ENCODE assay signal across 13 mouse cellular contexts in genomic region chr19:17357391-17357790, GRCm38 (mm10).
"Had no signal": no experiment of that assay in that cellular context is flagged by ENCODE, and none has a peak within 500 bp of the region (broad histone marks: within the 10 kb centered on the region; RNA-seq: fewer than 3 reads in every experiment).

No protein-coding gene starts in this region.

- H3K9me3 ChIP-seq: limb, embryonic 12.5 days; midbrain, embryonic 10.5 days; stomach, embryonic 15.5 days had no signal

- DNase-seq: lung, embryonic 14.5 days; lung, postnatal 10 days; lung, postnatal 4 days; right cerebral cortex, postnatal 14 days; thymus, adult 2 months; thymus, postnatal 25 days had no signal

- H3K27ac ChIP-seq: layer of hippocampus, adult 2 months; limb, embryonic 12.5 days; midbrain, embryonic 10.5 days; stomach, embryonic 15.5 days had no signal

- H3K27me3 ChIP-seq: stomach, embryonic 15.5 days had no signal

- H3K9ac ChIP-seq: limb, embryonic 12.5 days; lung, embryonic 14.5 days; stomach, embryonic 15.5 days had no signal

- H3K36me3 ChIP-seq: limb, embryonic 12.5 days; midbrain, embryonic 10.5 days; stomach, embryonic 15.5 days had no signal

- ATAC-seq: hindbrain, embryonic 16.5 days; inflammation-experienced regulatory T-cells, adult 6 months; midbrain, embryonic 16.5 days had no signal

- H3K4me1 ChIP-seq: stomach, embryonic 15.5 days had no signal

- H3K4me3 ChIP-seq: layer of hippocampus, adult 2 months had no signal
